Mouse (Mus musculus): ENCODE results near the gene Abca1.

Gene Abca1

DNA sequence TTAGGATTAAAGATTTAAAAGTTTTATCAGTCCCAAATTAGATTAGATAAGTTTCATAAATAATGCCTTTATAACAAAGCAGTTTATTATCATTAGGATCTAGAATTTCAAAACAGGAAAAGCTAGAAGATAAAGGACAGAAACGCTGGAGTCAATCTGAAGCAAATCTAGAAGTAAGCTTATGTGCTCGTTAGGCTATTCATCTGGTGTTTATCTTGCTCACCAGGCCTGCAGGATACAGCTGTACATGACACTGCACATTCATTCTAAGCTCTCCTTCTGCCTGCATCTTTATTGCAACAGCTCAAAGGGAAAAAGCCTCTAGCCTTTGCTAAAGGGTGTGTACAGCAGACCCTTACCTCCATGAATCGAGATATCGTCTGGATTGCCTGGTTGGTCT, 74.1 kb downstream of the Abca1 start:
- no peak for DNase-seq (ENCODE audit: low spot score)

DNA sequence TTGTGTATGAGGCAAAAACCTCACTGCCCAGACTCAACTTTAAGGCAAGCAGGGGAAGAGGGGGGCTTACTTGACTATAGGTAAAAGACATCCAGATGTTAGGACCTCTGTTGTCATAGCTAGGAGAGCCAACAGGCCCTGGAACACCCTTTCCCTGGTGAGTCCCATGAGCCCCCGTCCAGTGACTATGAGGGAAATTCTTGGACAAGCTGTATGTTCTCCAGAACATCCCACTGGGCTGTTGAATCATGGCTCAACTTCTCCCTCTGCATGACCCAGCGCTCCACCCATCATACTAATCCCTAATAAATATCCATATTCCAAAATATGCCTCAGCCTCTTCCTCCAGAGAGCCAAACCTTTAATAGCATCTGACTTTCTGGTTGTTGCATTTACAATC, 76.6 kb downstream of the Abca1 start:
- DNase-seq (ENCODE audit: low spot score), result no peak

DNA sequence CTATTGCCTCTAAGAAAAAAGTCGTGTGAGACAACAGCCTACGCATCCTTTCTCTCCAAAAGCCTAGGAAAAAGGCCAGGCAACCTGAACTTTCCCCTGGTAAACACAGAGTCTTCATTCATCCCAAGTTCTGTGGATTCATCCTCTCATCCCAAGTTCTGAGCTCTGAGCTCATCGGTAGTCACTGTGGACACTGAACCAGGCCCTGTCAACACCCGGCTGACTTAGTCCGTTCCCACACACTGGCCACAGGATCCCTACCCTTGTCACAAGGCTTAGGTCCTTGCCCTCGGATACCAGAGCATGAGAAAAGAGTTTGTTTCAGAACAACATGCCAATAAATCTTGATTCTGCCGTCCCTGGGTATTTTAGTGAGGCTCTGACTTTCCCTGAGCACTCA, 77.2 kb downstream of the Abca1 start:
- DNase-seq (ENCODE audit: low spot score), result peak; percentile 12

DNA sequence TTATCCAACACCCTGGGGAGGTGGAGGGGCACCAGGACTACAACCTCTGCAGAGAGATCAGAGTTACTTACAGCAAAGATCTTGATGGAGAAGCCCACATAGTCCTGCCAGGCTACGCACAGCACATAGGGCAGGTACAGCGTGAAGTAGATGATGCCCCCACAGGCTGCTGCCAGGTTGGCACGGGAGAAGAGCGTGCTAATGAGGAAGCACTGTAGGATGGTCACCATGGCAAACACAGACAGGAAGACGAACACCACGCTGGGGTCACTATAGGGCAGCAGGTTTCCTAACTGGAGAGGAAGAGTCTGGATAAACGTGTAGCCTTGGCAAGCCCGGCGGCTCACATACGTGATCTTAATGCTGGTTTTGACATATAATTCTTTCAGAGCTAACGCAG, 77.8 kb downstream of the Abca1 start:
- no peak for DNase-seq (ENCODE audit: low spot score)

DNA sequence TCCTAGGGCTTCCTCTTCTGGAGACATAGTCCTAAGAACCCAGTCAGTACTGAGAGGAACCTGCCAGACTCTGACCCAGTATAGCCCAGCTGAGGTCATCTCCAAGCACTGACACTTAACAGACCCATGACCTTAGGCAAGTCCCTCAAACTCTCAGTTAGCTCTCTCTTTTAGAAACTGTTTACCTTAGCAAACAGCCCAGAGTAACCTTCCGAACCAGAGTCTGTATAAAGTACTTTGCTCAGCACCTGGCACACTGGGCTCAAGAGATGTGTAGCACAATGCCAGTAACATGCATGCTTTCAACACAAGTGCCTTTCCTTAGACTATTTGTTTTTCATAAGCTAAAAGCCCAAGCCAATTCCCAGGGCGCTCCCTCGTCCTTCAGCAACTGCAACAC, 79.4 kb downstream of the Abca1 start:
- DNase-seq (ENCODE audit: low spot score), result no peak

DNA sequence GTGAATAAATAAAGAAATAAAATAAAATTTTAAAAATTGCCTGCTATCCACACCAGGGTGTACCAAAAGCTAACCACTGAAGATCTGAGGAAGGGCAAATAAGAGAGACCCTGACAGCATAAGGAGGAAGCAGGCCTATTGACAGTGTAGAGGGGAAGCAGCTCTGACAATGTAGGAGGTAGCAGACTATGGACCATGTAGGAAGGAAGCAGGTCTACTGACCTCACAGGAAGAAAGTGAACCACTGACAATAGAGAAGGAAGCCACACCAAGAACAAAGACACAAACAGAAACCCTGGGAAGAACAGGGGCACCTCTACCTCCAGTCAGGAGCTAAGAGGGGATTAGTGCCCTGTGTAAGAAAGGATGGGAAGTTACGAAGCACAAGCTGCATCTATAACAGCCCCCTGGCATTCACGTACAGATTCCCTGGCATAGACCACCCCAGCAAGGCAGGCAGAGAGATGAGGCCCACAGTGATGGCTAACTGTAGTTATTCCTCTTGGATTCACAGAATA, 80.8 kb downstream of the Abca1 start:
- no peak for DNase-seq (ENCODE audit: low spot score)

DNA sequence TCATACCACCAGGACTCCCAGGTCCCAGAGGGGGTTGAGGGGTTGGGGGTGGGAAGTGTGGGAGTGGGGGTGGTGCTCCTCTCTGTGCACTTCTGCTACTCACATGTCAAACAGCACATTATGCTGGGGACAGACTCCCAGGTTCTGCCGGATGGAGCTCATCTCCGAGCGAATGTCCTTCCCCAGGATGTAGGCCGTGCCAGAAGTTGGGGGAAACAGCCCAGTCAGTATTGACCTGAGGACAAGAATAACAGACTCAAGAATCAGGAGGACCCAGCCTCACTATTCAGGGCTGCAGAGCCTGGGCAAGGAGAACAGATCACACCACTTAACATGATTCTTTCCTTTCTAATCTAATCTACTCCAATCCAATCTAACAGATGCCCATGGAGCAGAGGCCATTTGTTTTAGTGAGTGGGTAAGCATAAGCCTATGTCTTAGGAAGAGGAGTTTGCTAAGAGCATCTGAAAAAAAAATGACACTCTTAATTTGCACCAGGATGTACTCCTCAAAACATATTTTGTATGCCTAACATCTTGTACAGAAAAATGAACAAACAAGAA, 82.8 kb downstream of the Abca1 start:
- no peak for DNase-seq (ENCODE audit: low spot score)

DNA sequence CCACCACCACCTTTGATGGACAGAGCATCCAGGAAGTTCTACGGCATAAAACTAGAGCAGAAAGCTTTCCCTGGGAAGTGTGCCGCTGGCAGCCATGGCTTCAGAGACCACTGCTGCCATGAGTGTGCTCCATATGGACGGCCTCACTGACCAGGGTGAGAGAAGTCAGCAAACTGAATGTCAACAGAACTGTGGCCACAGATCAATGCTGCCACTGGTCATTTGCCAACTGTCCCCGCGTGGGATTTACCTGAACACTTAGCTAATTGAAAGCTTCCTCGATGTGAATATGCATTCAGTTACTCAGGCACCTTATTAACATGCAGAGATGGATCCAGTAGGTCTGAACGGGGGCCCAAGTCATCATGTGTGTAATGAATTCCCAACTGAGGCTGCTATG, 86.7 kb downstream of the Abca1 start:
- no peak for DNase-seq (ENCODE audit: low spot score)

DNA sequence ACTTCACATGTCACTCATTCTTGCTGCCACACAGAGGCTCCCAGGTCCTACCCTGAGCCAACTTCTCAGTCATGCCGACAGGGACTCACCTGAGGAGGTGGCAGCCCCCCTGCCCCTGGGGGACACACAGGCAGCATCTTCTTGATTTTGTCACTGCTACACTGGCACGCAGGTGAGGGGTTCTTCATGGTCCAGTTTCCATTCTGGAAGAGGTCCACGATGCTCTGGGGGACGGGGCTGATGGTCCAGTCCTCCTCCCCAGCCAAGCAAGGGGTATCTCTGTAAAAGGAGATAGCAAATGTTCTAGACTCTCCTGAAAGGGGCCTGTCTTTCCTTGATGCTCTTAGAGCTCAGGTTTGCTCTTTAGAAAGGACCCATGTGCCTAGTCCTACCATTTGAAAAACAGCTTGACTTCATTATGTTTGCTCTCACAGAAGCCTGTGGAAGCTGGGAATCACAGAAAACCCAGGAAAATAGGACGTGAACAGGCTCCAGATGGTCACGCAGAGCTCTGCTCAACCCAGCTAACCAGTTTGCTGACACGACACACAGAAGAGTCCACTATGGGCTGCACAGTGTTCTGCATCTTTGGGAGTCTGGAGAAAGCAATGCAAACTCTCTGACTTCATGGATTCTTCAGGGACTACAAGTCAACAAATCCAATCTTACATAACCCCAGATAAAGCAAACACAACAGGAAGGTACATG, 97.2 kb downstream of the Abca1 start:
- no peak for DNase-seq (ENCODE audit: low spot score)

DNA sequence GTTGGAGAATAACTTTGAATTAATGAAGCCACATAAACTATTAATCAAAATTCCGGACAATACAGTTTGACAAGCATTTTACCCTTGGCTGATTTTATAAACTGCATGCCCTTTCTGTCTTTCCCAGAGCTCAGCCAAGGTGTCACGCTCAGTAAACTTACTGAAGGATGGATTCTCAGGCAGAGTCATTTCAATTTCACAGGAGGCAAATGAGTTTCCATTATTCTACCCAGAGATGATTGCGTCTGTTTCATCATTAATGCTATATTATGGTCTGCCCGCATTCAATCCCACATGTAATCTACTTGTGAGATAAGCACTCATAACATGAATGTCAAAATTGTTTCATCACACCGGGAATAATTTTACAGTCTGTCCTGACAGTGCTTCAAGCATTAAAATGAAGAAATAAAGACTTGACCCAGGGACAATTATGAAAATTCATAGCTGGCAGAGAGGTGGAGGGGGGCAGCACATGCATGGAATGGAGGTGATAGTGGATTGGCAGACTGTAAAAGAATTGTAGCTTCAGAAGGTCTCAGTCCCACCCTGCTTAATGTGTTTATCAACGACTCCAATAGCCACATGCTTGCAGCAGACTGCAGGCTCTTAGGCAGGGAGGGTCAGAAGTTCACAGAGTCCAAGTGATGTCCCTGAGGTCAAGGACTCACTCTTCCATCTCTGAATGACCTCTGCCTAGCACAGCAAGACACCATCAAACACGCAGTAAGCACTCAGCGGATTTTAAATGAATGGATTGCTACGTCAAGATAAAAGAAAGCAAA, 113.3 kb downstream of the Abca1 start:
- DNase-seq (ENCODE audit: low spot score), result no peak

DNA sequence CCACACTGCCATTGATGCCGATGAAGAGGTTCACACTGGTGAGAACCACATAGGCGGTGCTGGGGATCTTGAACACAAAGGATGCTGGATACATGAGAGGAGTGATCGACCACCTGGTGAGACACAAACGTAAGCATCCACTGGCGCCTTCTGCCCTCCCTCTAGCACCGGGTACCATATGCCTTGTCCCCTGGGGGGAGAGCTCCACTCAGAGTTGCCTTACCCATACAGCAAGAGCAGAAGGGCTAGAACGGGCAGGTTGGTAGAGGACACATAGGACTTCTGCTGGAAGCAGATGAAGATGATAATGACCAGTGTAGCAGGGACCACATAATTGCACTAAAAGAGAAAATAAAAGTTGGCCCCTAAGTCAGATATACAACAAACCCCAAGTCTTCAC, 113.9 kb downstream of the Abca1 start:
- DNase-seq (ENCODE audit: low spot score), result no peak

DNA sequence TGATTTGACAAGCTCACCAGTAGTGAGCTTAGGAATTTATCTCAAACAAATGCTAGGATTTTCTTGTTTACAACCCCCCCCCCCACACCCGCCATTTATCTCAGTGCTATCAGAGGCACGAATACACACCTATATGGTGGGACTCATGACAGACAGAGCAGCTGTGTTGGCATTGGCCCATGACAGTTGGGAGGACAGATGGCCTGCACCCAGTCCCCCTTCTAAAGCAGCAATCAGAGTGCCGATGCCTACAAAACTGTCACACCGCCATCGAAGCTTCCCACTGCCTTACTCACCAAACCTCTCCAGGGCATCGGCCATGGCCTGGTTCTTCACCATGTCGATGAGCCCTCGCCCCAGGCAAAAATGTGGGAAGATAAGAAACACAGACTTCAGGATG, 115.9 kb downstream of the Abca1 start:
- no peak for DNase-seq (ENCODE audit: low spot score)

DNA sequence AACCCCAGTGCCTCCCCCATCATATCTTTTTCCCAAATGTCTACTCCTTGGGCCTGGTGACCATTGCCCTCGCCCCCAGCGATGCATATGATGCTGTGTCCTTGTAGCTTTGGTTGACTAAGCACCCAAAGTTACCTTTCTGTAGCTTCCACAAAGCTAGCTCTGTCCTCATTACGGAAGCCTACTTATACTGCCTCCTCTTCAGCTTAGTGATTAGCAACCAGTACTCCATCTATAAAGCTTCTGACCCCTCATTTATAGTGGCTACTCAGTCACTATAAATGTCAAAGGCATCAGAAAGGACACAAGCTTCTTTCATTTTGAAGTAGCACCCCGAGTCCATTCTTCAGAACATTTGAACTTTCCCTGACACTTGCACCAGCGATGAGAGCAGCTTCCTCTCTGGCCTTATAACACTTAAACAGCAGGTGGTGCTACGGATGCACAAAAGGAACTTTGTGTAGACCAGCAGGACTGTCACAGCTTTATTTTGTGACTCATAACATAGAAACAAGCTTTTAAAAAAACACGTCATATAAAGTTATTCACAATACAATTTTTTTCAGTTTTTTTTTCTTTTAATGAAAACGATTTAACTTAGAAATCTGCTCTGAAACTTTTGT, 129.3 kb downstream of the Abca1 start:
- DNase-seq (ENCODE audit: low spot score), result peak; percentile 58

DNA sequence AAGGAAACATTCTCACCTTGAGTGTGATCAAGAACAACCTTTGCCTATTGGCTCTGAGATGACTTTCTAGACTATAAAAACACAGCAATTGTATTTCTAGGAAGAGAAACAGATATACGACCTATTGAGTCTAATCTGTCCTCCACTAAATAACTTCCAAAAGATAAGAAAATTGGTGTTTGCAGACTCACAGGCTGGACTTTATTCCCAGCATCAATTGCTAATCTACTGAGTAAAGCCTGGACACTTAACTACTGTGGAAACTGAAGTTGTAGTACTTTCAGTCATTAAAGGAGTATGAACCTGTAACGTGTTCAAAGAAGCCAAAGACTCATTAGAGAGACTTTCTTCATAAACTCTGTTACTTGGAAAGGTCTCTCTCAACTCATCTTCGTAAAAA, 131.9 kb downstream of the Abca1 start:
- DNase-seq (ENCODE audit: low spot score), result no peak

DNA sequence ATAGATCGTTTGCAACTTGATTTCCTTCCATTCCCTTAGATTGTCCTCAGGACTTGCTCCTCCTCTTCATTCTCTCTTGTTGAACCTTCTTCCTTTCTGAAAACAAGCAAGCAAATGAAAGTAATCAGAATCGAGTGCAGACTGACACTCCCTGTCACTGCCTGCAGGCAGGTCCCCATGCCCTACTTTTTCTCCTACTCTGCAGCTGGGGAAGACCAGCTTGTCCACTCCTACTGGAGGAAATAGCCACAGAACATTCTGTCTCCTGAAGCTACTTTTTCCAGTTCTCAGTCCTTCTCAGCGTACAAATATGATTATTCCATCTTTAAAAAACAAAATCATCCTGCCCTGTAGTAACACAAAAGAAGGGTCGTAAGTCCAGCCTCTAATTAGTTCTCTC, 135.3 kb downstream of the Abca1 start:
- peak; percentile 49 for DNase-seq (ENCODE audit: low spot score)

DNA sequence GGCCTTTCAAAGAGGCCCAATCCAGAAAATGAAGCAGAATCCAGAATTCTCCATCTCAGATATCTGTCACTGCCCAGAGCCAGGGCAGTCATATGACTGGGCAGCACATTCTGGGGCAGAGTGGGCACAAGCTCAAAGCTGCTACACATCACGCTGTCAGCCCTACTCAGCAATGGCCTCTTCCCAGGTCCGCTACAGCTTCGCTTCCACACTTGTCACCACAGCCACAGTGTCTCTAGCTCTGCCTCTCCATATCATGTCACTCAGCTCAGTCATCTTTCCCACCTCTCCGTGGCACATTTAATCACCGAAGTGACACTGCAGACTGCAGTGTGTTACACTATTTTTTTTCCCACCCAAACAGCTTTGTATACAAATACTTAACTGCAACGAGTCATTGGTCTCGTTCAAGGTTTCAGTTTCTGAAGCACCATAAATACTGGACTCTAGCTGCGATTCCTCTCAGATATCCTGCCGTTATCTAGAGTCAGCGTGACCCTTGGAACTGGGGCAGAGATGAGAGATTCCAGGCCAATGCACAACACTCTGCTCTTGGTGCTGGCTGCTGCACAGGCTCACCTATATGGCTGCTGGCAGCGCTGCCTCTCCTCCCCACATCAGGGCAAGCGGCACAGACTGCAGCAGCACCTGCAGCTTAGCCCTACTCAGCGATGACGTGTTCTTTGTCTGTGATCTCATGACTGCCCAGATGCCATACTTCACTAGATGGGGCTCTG, 136.3 kb downstream of the Abca1 start:
- no peak for DNase-seq (ENCODE audit: low spot score)

DNA sequence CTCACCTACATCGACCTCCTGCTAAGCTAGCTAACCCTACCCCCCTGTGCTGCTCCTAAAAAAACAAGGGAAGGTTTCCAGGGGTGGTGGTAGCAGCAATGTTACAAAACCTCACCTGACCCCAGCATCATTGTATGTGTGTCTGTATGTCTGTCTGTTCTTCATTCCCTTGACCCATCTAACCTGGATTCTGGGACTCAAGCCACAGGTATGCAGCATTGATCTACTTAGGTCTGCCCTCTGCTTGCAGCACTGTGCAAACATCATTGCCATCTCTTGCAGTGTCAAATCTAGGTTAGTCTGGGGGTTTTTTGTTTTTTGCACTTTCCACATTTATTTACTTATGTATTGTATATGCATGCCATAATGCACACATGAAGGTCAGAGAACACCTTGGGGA, 141.3 kb downstream of the Abca1 start:
- no peak for DNase-seq (ENCODE audit: low spot score)

DNA sequence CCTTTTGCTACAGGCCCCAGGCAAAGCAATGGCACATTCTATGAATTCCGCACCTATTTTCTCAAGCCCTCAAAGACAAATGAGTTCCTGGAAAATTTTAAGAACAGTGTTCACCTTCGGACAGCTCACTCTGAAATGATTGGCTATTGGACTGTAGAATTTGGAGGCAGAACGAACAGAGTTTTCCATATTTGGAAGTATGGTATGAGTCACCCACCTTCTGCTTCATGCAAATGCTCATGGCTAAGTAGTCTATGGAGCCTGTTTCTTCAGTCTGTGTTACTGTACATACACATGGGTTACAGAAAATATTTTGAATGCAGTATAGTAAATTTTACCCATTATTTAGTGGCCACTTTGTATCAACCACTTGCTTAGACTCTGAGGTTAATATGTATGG, 144.7 kb downstream of the Abca1 start:
- no peak for DNase-seq (ENCODE audit: low spot score)

DNA sequence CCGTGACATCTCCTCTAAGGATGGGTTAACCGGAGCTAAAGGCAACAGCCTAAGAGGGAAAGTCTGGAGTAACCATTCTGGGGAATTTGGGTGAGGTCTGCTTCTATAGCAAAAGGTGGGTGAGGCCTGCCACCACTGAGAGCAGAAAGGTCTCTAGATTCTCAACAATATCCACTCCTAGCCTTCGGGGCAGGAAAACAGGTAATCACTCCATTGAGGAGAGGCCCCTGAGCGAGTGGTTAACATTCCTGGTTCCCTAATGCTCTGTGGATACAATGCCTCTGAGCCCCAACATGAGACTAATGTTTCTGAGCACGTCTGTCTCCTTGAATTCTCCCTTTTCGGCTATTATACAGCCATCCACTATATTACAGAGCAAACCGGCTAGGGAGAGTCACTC, 145.3 kb downstream of the Abca1 start:
- no peak for DNase-seq (ENCODE audit: low spot score)

DNA sequence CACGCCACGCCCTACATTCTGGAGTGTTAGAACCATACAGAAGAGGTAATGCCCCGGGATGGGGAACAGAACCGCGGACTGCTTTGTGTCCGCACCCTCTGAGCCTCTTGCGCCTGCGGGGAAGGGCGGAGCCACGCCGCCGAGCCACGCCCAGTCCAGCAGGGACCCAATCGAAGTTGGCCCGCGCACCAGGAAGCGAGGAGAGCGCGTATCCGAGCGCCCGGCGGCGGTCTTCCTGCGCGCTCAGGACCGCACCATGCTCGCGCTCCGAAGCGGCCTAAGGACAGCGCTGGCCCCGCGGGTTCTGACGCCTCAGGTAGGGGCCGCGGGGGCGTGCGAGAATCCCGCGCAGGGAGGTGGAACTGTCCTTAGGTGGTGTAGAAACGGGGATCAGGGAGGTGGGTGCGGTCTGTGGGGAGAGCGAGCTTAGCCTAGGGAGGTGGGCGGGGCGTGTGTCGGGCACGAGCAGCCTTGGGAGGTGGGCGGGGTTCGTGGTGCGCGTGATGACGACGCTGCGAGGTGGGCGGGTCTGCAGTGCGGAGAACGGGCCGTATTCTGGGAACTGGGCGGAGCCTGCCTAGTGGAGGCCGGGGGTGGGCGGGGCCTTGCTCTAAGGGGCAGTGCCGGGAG, 147.8 kb downstream of the Abca1 start, which contains the start of gene Nipsnap3b:
Gene Nipsnap3b, plus strand, starts transcription at position 149 of the 630 bp plus-strand sequence.
- DNase-seq (ENCODE audit: low spot score), result peak; percentile 96

DNA sequence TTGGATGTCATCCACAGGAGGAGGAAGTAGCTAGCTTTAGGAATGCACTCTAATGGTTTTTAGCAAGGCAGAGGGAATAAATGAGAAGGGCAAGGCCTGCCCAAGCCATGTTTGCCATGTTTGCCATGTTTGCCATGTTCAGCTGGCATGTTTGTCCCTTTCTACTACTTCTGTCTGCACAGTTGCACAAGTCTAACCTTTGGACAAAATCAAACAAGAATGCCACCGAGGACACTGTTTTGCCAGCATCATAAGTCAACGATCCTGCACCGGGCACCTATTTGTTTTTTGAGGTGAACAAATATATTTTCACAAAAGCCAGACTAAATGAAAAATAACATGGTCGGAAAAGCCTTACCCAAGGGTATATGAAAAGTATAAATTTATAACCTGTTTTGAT, 149.8 kb downstream of the Abca1 start:
- DNase-seq (ENCODE audit: low spot score), result no peak

DNA sequence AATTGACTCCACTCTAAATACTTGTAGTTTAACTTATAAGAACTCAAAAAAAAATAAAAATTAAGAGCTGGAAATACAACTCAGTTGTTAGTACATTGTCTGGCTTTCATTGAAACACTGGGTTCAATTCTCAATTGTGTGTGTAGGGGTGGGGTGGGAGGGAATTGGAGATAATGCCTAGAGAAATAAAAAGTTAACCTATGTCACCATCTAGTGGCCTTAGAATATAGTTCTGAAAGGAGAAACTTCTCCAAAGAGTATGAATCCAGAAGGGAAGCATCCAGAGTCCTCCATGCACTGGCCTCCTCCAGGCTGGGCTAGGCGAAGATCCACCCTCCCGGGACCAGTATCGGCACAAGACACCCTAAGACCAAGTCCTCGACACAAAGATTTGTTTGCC, 150.5 kb downstream of the Abca1 start:
- peak; percentile 33 for DNase-seq (ENCODE audit: low spot score)
